Mouse (Mus musculus) megakaryocyte, embryonic 14.5 days (primary cell): ENCODE measurements around the gene Bbs1.

Experiments
- FLI1 ChIP-seq: IDR thresholded peaks from 2 replicates; pipeline ENCODE4 v1.6.1; 2012; ENCODE audit warnings: low read length, inconsistent platforms, mixed read lengths
- GATA1 ChIP-seq: IDR thresholded peaks from 3 replicates; pipeline ENCODE4 v1.6.1; 2012; ENCODE audit warnings: mixed read lengths, low read length, inconsistent platforms, borderline replicate concordance

GRCm38 (mm10) chr19:4878405-4879323 is 27.8 kb downstream of the Bbs1 start, which contains the start of gene Zdhhc24:
- 0 out of 3 replicates have a peak, but pooled peaks have one; percentile 52 for TF ChIP-seq GATA1
- no peak for TF ChIP-seq FLI1
